Mouse (Mus musculus) embryonic facial prominence, embryonic 10.5 days (tissue): ENCODE data around the gene Vcam1. TPM values are rescaled to one million over a fixed set of nuclear protein-coding genes. Genes with fewer than 3 reads are reported as not detected.

Experiments used
- DNase-seq: peaks from one replicate; pipeline ENCODE4 v3.0.0-alpha.2; 2017; ENCODE audit warnings: low spot score
- H3K27ac ChIP-seq: fragments of 300-500 bp; sonication (generic); replicated peaks from 2 replicates; pipeline ENCODE4 v1.5.1; 2016; ENCODE audit warnings: mild to moderate bottlenecking
- H3K27me3 ChIP-seq: fragments of 300-500 bp; sonication (generic); replicated peaks from 2 replicates; pipeline ENCODE4 v1.6.1; 2016; ENCODE audit warnings: low read depth, mild to moderate bottlenecking; ENCODE audit not compliant: poor library complexity, severe bottlenecking
- H3K36me3 ChIP-seq: fragments of 300-500 bp; sonication (generic); replicated peaks from 2 replicates; pipeline ENCODE4 v1.6.1; 2016; ENCODE audit warnings: mild to moderate bottlenecking, moderate library complexity
- H3K4me1 ChIP-seq: fragments of 300-500 bp; sonication (generic); 2 replicates; pipeline ENCODE4 v1.6.1; 2016
- H3K4me3 ChIP-seq: fragments of 300-500 bp; sonication (generic); 2 replicates; pipeline ENCODE4 v1.5.1; 2016; ENCODE audit warnings: mild to moderate bottlenecking, moderate library complexity
- H3K9me3 ChIP-seq: fragments of 300-500 bp; sonication (generic); 2 replicates; pipeline ENCODE4 v1.6.1; 2016; ENCODE audit warnings: mild to moderate bottlenecking
- WGBS: fragments of 180-500 bp; shearing (Covaris S2); methylation state at CpG from one replicate; pipeline ENCODE4 v1.1.7; 2016; 5-methylcytosine and 5-hydroxymethylcytosine counted together
- polyA plus RNA-seq: library from polyadenylated mRNA; unstranded; fragments of >200 nt; fragmentation: Nextera tagmentation; extraction: Ambion mirVana; gene quantifications from 2 replicates; pipeline ENCODE4 v1.2.1, GENCODE M21; 2016

Gene Vcam1
- polyA plus RNA-seq, 1 experiment from 2014 or later = 35.9 TPM

DNA sequence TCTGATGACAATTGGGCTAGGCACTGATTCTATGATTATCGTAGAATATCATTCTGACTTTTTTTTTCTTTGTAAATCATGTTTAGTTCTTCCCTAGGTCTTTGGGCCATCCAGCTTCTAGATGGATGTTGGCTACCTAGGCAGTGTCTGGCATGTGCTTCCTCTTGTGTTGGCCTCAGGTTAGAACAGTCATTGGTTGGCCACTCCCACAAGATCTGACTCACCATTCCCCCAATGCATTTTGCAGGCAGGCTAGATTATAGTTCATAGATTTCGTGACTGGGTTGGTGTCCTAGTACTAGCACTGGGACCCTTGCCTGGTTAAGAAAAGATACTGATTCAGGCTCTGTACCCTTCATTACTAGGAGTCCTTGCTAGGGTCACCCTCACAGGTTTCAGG is 67.3 kb downstream of the Vcam1 start:
- H3K4me1 ChIP-seq = no peaks in the 10 kb centered on the region
- H3K9me3 ChIP-seq = no peaks in the 10 kb centered on the region
- H3K27ac ChIP-seq = no peak overlapping the region
- 85% methylated on average over 2 of the region's 2 CpGs for WGBS
- no peak overlapping the region for H3K4me3 ChIP-seq
- no peaks in the 10 kb centered on the region for H3K36me3 ChIP-seq
- no peak for DNase-seq
- H3K27me3 ChIP-seq = no peaks in the 10 kb centered on the region

- no peaks in the 10 kb centered on the region for H3K4me1 ChIP-seq
- no peak for DNase-seq
Observed at GRCm38 (mm10) chr3:116060320-116060719, 69.2 kb downstream of the Vcam1 start.

More at GRCm38 (mm10) chr3:116060320-116060719, 69.2 kb downstream of the Vcam1 start:
- H3K4me3 ChIP-seq = no peak overlapping the region
- no peak overlapping the region for H3K27ac ChIP-seq
- 79% methylated on average over 5 of the region's 5 CpGs for WGBS
- no peaks in the 10 kb centered on the region for H3K9me3 ChIP-seq
- H3K27me3 ChIP-seq = no peaks in the 10 kb centered on the region
- H3K36me3 ChIP-seq = no peaks in the 10 kb centered on the region

Other genes starting within 250 kb of the Vcam1 start
- gene Dph5, start 241.9 kb downstream of the Vcam1 start, polyA plus RNA-seq = 30.4 and 30.5 TPM in 2 replicates
- gene Slc30a7, start 122.3 kb downstream of the Vcam1 start, polyA plus RNA-seq = 24.6 and 28.8 TPM in 2 replicates
- gene Extl2, start 122.2 kb downstream of the Vcam1 start, polyA plus RNA-seq = 17.4 and 17.9 TPM in 2 replicates
- 0.52 TPM in 1 of 2 replicates, not detected in the other for gene Gpr88, start 123.8 kb upstream of the Vcam1 start, polyA plus RNA-seq